Mouse (Mus musculus) right cerebral cortex, adult 18-20 months (tissue): Measurements from ENCODE around the gene Cib1.

ENCODE experiments used
- DNase-seq: peaks from one replicate; pipeline ENCODE4 v3.0.0; 2022; ENCODE audit warnings: mixed read lengths

Cib1 gene

GRCm38 (mm10) chr7:80182139-80182538 is 50.5 kb downstream of the Cib1 start:
- DNase-seq: no peak

- DNase-seq: no peak
These were observed 51.5 kb downstream of the Cib1 start for GRCm38 (mm10) chr7:80181078-80181477.

GRCm38 (mm10) chr7:80180202-80180601 is 52.4 kb downstream of the Cib1 start:
- DNase-seq: no peak

GRCm38 (mm10) chr7:80179790-80180189 is 52.8 kb downstream of the Cib1 start:
- no peak for DNase-seq

GRCm38 (mm10) chr7:80179327-80179726 is 53.3 kb downstream of the Cib1 start:
- DNase-seq: no peak

- no peak for DNase-seq
These were observed 54.4 kb downstream of the Cib1 start for GRCm38 (mm10) chr7:80178037-80178729.

- DNase-seq: no peak
These were observed 55.2 kb downstream of the Cib1 start for GRCm38 (mm10) chr7:80177438-80177837.
